Comparison of ENCODE assay signal across 7 mouse cellular contexts in genomic region chr8:120113306-120113705, GRCm38 (mm10). TPM values are rescaled to one million over a fixed set of nuclear protein-coding genes. Genes with fewer than 3 reads are reported as not detected.
DNase-seq lines count a peak whose midpoint lies in the region; ATAC-seq and TF ChIP-seq lines count a peak whose summit lies in the region.

No protein-coding gene starts in this region.

- H3K9me3 ChIP-seq in CH12.LX (replicated peaks; ENCODE audit: low read length) (peaks cover 18% of the 10 kb centered on the region), MEL (replicated peaks; ENCODE audit: insufficient read depth, low read length) (no peaks in the 10 kb centered on the region)
- no peaks in the 10 kb centered on the region for H3K9me3 ChIP-seq in forebrain, embryonic 13.5 days (replicated peaks)
- H3K9me3 ChIP-seq in intestine, embryonic 15.5 days = no peaks in the 10 kb centered on the region

- H3K4me3 ChIP-seq in CH12.LX (replicated peaks in 1 of 3; ENCODE audit: low read depth in 2 of 3, low read length in 2 of 3, poor library complexity in 1 of 3) (peak overlapping the region; percentile 18 to 74 (median 50)), MEL (ENCODE audit: control insufficient read depth in 1 of 2, insufficient read depth in 1 of 2, low read depth in 2 of 2, low read length in 2 of 2) (peak overlapping the region; percentile 67 to 76)
- H3K4me3 ChIP-seq in forebrain, embryonic 13.5 days = peak overlapping the region; percentile 61
- peak overlapping the region; percentile 79 for H3K4me3 ChIP-seq in intestine, embryonic 15.5 days (replicated peaks)
- H3K4me3 ChIP-seq in lung, adult 2 months (replicated peaks; ENCODE audit: extremely low read depth, low read depth, low read length) = peak overlapping the region; percentile 88

- TF ChIP-seq POLR2A in CH12.LX (IDR thresholded peaks at IDR 0.05; ENCODE audit: low read depth, low read length) = no peak
- no peak for TF ChIP-seq POLR2A in MEL (IDR thresholded peaks at IDR 0.05; ENCODE audit: control insufficient read depth in 1 of 2, insufficient read depth in 1 of 2, low read depth in 1 of 2, low read length in 2 of 2, poor library complexity in 1 of 2)
- no peak for TF ChIP-seq POLR2A in lung, adult 2 months (IDR thresholded peaks at IDR 0.05; ENCODE audit: borderline replicate concordance, extremely low read depth, low read depth, low read length)

- dilution Hi-C loops in CH12.LX (cut with MboI; ENCODE audit: extremely low pct_ligation_motif_present, extremely low pct_unique_long_range_greater_than_20kb, low sequenced_read_pairs) = no loop called here

- H3K4me1 ChIP-seq in CH12.LX (ENCODE audit: control insufficient read depth in 1 of 2, insufficient read depth in 2 of 2) (peaks cover 5 to 6% of the 10 kb centered on the region in 2 experiments; a peak in 3 of 4 replicates), MEL (ENCODE audit: control insufficient read depth in 1 of 2, insufficient read depth in 2 of 2, low read length in 2 of 2) (peaks cover 9 to 24% of the 10 kb centered on the region in 2 experiments)
- peaks cover 13% of the 10 kb centered on the region for H3K4me1 ChIP-seq in forebrain, embryonic 13.5 days
- H3K4me1 ChIP-seq in intestine, embryonic 15.5 days (replicated peaks) = peaks cover 13% of the 10 kb centered on the region
- H3K4me1 ChIP-seq in lung, adult 2 months (ENCODE audit: control insufficient read depth, insufficient read depth, low read length) = peaks cover 27% of the 10 kb centered on the region

- no peak overlapping the region for H3K27ac ChIP-seq in CH12.LX (ENCODE audit: insufficient read depth, low read depth)
- peak overlapping the region; percentile 90 for H3K27ac ChIP-seq in MEL (ENCODE audit: control insufficient read depth, low read depth, low read length)
- peak overlapping the region; percentile 84 for H3K27ac ChIP-seq in forebrain, embryonic 13.5 days
- peak overlapping the region; percentile 92 for H3K27ac ChIP-seq in intestine, embryonic 15.5 days

- ATAC-seq in forebrain, embryonic 13.5 days = peak; percentile 20
- peak; percentile 54 for ATAC-seq in intestine, embryonic 15.5 days
- no peak for ATAC-seq in inflammation-experienced regulatory T-cells, adult 6 months

- H3K9ac ChIP-seq in CH12.LX (ENCODE audit: insufficient read depth, low read depth) = peak overlapping the region; percentile 66
- H3K9ac ChIP-seq in MEL (ENCODE audit: control insufficient read depth, low read depth, low read length, poor library complexity, severe bottlenecking) = peak overlapping the region; percentile 87
- H3K9ac ChIP-seq in forebrain, embryonic 13.5 days = peak overlapping the region; percentile 73
- H3K9ac ChIP-seq in intestine, embryonic 15.5 days = peak overlapping the region; percentile 66

- H3K79me2 ChIP-seq in CH12.LX (replicated peaks; ENCODE audit: control insufficient read depth, extremely low read depth, insufficient read depth, poor library complexity, severe bottlenecking) (no peaks in the 10 kb centered on the region), MEL (ENCODE audit: control insufficient read depth, insufficient read depth, low read length, poor library complexity) (no peaks in the 10 kb centered on the region; the same call in 1 of the 2 replicates)

- no peak for DNase-seq in CH12.LX (ENCODE audit: extremely low read depth)
- DNase-seq in MEL (ENCODE audit: low read depth, low spot score) = no peak
- no peak for DNase-seq in lung, adult 2 months
- DNase-seq in skeletal muscle tissue, adult 2 months (ENCODE audit: low read depth, low spot score) = peak; percentile 74

- no peak for TF ChIP-seq CTCF in CH12.LX (conservative IDR thresholded peaks at IDR 0.05 in 1 of 2, IDR thresholded peaks at IDR 0.05 in 1 of 2; ENCODE audit: low read depth in 2 of 2, low read length in 2 of 2)
- TF ChIP-seq CTCF in MEL (IDR thresholded peaks at IDR 0.05 in 2 of 3, conservative IDR thresholded peaks at IDR 0.05 in 1 of 3; ENCODE audit: control insufficient read depth in 1 of 3, insufficient read depth in 1 of 3, low read depth in 2 of 3, low read length in 3 of 3, poor library complexity in 1 of 3, severe bottlenecking in 1 of 3) = no peak
- TF ChIP-seq CTCF in lung, adult 2 months (IDR thresholded peaks at IDR 0.05; ENCODE audit: insufficient read depth, low read length) = no peak

- WGBS in forebrain, embryonic 13.5 days = under 1% methylated on average over 10 of the region's 10 CpGs
- WGBS in intestine, embryonic 15.5 days = 2% methylated on average over 10 of the region's 10 CpGs
- WGBS in lung, adult 2 months = under 1% methylated on average over 10 of the region's 10 CpGs

- TF ChIP-seq EP300 in CH12.LX (IDR thresholded peaks at IDR 0.05; ENCODE audit: low read length) (no peak), MEL (IDR thresholded peaks at IDR 0.05; ENCODE audit: low read depth in 1 of 2, low read length in 2 of 2) (peak in 1 of 2 experiments; percentile 9; a peak in 1 of 4 replicates)

- H3K27me3 ChIP-seq in CH12.LX (replicated peaks) (peaks cover 51% of the 10 kb centered on the region), MEL (ENCODE audit: control insufficient read depth in 1 of 2, insufficient read depth in 2 of 2, low read length in 2 of 2) (no peaks in the 10 kb centered on the region)
- H3K27me3 ChIP-seq in forebrain, embryonic 13.5 days = peaks cover 28% of the 10 kb centered on the region
- peaks cover 17% of the 10 kb centered on the region; the same call in 1 of the 2 replicates for H3K27me3 ChIP-seq in intestine, embryonic 15.5 days (replicated peaks)

- peak overlapping the region; percentile 97 for H3K4me2 ChIP-seq in CH12.LX (ENCODE audit: insufficient read depth, low read depth, poor library complexity, severe bottlenecking)
- H3K4me2 ChIP-seq in forebrain, embryonic 13.5 days = peak overlapping the region; percentile 82
- H3K4me2 ChIP-seq in intestine, embryonic 15.5 days (replicated peaks) = peak overlapping the region; percentile 87

- no peak for TF ChIP-seq RAD21 in CH12.LX (IDR thresholded peaks at IDR 0.05; ENCODE audit: low read depth, low read length)
- no peak for TF ChIP-seq RAD21 in MEL (IDR thresholded peaks at IDR 0.05; ENCODE audit: low read depth, low read length)

- H3K36me3 ChIP-seq in CH12.LX (replicated peaks in 1 of 2; ENCODE audit: control insufficient read depth in 1 of 2, insufficient read depth in 1 of 2, low read length in 1 of 2) = no peaks in the 10 kb centered on the region
- peaks cover 0 to 11% of the 10 kb centered on the region in 2 experiments; a peak in 2 of 4 replicates for H3K36me3 ChIP-seq in MEL (ENCODE audit: control insufficient read depth in 1 of 2, insufficient read depth in 2 of 2, low read length in 2 of 2)
- no peaks in the 10 kb centered on the region for H3K36me3 ChIP-seq in forebrain, embryonic 13.5 days (ENCODE audit: poor library complexity, severe bottlenecking)
- no peaks in the 10 kb centered on the region for H3K36me3 ChIP-seq in intestine, embryonic 15.5 days

- in situ Hi-C loops in CH12.LX (cut with MboI; ENCODE audit: low pct_ligation_motif_present, low pct_unique_long_range_greater_than_20kb, low sequenced_read_pairs) = no loop called here

TF ChIP-seq in CH12.LX, 34 proteins besides CTCF, POLR2A, EP300 and RAD21:
- TF ChIP-seq SMC3 (IDR thresholded peaks at IDR 0.05; ENCODE audit: low read depth, low read length) = no peak
- TF ChIP-seq GABPA (IDR thresholded peaks at IDR 0.05; ENCODE audit: insufficient replicate concordance, low read depth, low read length) = no peak
- TF ChIP-seq PAX5 (IDR thresholded peaks at IDR 0.05; ENCODE audit: low read length) = no peak
- no peak for TF ChIP-seq MYC (IDR thresholded peaks at IDR 0.05; ENCODE audit: low read depth, low read length)
- TF ChIP-seq UBTF (IDR thresholded peaks at IDR 0.05; ENCODE audit: low read depth, low read length) = no peak
- no peak for TF ChIP-seq JUND (conservative IDR thresholded peaks at IDR 0.05; ENCODE audit: low read depth, low read length)

TF ChIP-seq in MEL, 35 proteins besides CTCF, POLR2A, EP300 and RAD21 (continues in another document):
- 0 out of 2 replicates have a peak, but pooled peaks have one; percentile 19 for TF ChIP-seq UBTF (IDR thresholded peaks at IDR 0.05; ENCODE audit: borderline replicate concordance, insufficient read depth, low read depth, low read length)
- TF ChIP-seq USF1 (IDR thresholded peaks at IDR 0.05; ENCODE audit: low read depth, low read length) = no peak
- no peak for TF ChIP-seq POLR2AphosphoS2 (IDR thresholded peaks at IDR 0.05; ENCODE audit: low read length)
- TF ChIP-seq TAL1 (IDR thresholded peaks at IDR 0.05; ENCODE audit: low read length) = no peak
- TF ChIP-seq ZMIZ1 (IDR thresholded peaks at IDR 0.05; ENCODE audit: low read depth, low read length) = 0 out of 2 replicates have a peak, but pooled peaks have one; percentile 8
- TF ChIP-seq CHD1 (IDR thresholded peaks at IDR 0.05; ENCODE audit: low read depth, low read length) = no peak
- TF ChIP-seq SIN3A (IDR thresholded peaks at IDR 0.05; ENCODE audit: low read length) = no peak
- no peak for TF ChIP-seq MAZ (IDR thresholded peaks at IDR 0.05; ENCODE audit: low read depth, low read length)
- TF ChIP-seq ELF1 (IDR thresholded peaks at IDR 0.05; ENCODE audit: low read depth, low read length) = no peak

RNA-seq across cellular contexts. Expression of gene 6430548M08Rik, which starts 0.6 kb away (rescaled TPM):
- total RNA-seq in CH12.LX (2012; rRNA removed) (0.13 and 0.17 TPM in 2 replicates), CH12.LX (2014; rRNA removed) (not detected in 2 replicates), MEL (2012; rRNA removed) (0.69 and 0.96 TPM in 2 replicates)
- polyA plus RNA-seq in CH12.LX (2012; ENCODE audit: insufficient read length, low read depth) (not detected in 2 replicates), MEL (2012; ENCODE audit: insufficient read depth in 1 of 2, insufficient read length in 2 of 2, low read depth in 1 of 2, low replicate concordance in 2 of 2, missing spikeins in 1 of 2) (1 to 10 TPM in 1 of 2 experiments, not detected in 1; 1.9 TPM)
- polyA plus RNA-seq in forebrain, embryonic 13.5 days (2015; fragmentation: Nextera tagmentation; extraction: Ambion mirVana) = 14.4 and 15.7 TPM in 2 replicates
- 4.7 and 5.8 TPM in 2 replicates for polyA plus RNA-seq in intestine, embryonic 15.5 days (2015; fragmentation: Nextera tagmentation; extraction: Ambion mirVana)
- polyA plus RNA-seq in lung, adult 2 months (2012; rRNA removed) = 46.1 and 72.9 TPM in 2 replicates
- polyA plus RNA-seq in inflammation-experienced regulatory T-cells, adult 6 months (2017; shearing (Covaris generic)) = under 1 TPM in 1 of 3 experiments, not detected in 2; 0.64 TPM

RNA-seq across cellular contexts. Expression of gene Zdhhc7, which starts 12.0 kb away (rescaled TPM):
- 26.3 and 30.9 TPM in 2 replicates for total RNA-seq in CH12.LX (2012; rRNA removed)
- total RNA-seq in CH12.LX (2014; rRNA removed) = 18.3 and 18.5 TPM in 2 replicates
- 22.7 and 23.7 TPM in 2 replicates for polyA plus RNA-seq in CH12.LX (2012; ENCODE audit: insufficient read length, low read depth)
- 36.5 and 54.4 TPM in 2 replicates for total RNA-seq in MEL (2012; rRNA removed)
- 100 to 1,000 TPM in 1 of 2 experiments, 10 to 100 TPM in 1; 51.0 to 126 TPM for polyA plus RNA-seq in MEL (2012; ENCODE audit: insufficient read depth in 1 of 2, insufficient read length in 2 of 2, low read depth in 1 of 2, low replicate concordance in 2 of 2, missing spikeins in 1 of 2)
- 23.4 and 30.6 TPM in 2 replicates for polyA plus RNA-seq in forebrain, embryonic 13.5 days (2015; fragmentation: Nextera tagmentation; extraction: Ambion mirVana)
- polyA plus RNA-seq in intestine, embryonic 15.5 days (2015; fragmentation: Nextera tagmentation; extraction: Ambion mirVana) = 34.8 and 39.7 TPM in 2 replicates
- polyA plus RNA-seq in lung, adult 2 months (2012; rRNA removed) = 64.9 and 78.0 TPM in 2 replicates
- 1 to 10 TPM; 5.3 to 6.6 (median 6.2) TPM for polyA plus RNA-seq in inflammation-experienced regulatory T-cells, adult 6 months (2017; shearing (Covaris generic))

Comparison
In these comparisons a context has a peak if more than half of its experiments do, and no peak if none do; other contexts are left out.
1. Of the 35 proteins assayed by ChIP-seq in both MEL and CH12.LX: peak only in MEL: RCOR1, UBTF and ZMIZ1; only in CH12.LX: none; in both: none; in neither: 31; mixed calls (peak in some experiments, not most) for 1.